Mouse (Mus musculus): ENCODE measurements around the gene Gns.
"Not testable (repeated sequence)": the region's sequence is repeated elsewhere in the genome, so short reads cannot be mapped to it uniquely, and the experiment has no call there.

Gene Gns

DNA sequence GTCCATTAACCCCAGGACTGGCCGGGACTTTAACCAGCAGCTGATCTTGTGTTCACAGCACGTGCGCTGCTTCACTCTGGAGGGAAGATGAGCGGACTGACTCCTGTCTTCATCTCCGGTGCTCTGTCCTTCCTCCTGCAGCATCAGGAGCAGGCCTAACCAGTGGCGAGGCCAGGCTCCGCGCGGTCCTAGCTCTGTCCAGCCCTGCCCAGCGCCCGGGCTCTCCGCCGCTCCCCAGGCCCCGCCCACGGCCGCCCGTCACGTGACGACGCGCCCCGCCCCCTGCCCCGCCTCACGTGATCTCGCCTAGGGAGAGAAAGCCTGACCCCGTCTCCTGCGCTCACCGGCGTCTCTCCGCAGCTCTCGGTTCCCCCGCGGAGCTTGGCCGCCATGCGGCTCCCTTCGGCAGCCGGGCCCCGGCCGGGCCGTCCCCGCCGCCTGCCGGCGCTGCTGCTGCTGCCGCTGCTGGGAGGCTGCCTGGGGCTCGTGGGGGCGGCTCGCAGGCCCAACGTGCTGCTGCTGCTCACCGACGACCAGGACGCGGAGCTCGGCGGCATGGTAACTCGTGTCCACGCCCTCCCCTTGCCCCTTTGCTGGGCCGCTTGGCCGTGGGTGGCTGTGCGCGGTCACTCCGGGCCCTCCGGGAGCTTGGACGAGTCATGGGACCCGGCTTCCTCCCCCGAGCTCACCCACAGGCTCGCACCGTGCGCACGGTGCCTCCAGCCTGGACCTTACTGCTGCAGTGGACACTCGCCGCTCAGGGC, at the start of gene Gns:
Gene Gns, plus strand, starts transcription at position 290 of the 764 bp plus-strand sequence.
- DNase-seq (ENCODE audit: low spot score in 2 of 2): peak; percentile 89 to 92

GRCm38 (mm10) chr10:121315321-121316283, 49.3 kb upstream of the Gns start:
- no peak for DNase-seq (ENCODE audit: low spot score in 2 of 2)

GRCm38 (mm10) chr10:121316361-121316760, 48.5 kb upstream of the Gns start:
- no peak for DNase-seq (ENCODE audit: low spot score in 2 of 2)

DNA sequence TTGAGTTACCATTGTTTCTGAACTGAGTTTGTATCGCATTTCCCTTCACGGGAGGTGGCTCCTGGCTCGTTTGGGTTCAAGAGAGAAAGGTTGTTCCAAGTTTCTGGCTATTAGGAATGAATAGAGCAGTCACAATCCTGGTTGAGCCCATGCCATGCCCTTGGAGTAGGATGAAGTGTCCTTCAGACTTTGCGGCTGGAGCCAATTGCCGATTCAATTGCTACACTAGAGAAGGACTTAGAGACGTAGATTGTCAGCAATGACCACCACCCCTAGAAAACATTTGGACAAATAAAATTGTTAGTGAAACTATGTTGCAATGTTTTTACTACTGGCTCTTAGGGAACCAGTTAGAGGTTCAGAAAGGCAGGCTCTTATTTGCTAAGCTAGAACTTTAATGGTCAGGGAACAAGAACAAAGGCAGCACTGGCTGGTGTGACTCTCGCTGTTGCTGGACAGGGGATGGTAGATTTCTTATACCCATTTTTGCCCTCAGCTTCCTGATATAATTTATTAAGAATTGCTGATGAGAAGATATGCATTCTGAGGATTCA, 46.4 kb upstream of the Gns start:
- DNase-seq (ENCODE audit: low spot score in 2 of 2): peak in 1 of 2 experiments; percentile 13

DNA sequence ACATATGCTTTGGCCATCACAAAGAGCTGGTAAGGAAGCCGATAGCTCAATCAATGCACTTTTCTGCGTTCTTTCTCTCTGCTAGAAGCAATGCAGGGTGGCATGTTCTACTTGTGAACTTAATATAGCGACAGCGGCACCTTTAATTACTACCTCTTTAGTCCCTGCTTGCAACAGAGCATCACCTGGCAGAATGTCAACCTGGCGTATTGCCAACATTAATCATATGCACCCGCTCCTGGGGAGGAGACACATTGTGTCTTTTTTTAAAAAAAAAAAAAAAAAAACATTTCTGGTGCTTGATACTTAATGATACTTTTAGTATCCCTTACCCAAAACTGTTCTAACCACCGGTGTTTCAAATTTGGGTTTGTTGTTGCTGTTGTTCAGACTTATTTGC, 41.4 kb upstream of the Gns start:
- peak in 1 of 2 experiments; percentile 59 for DNase-seq (ENCODE audit: low spot score in 2 of 2)

DNA sequence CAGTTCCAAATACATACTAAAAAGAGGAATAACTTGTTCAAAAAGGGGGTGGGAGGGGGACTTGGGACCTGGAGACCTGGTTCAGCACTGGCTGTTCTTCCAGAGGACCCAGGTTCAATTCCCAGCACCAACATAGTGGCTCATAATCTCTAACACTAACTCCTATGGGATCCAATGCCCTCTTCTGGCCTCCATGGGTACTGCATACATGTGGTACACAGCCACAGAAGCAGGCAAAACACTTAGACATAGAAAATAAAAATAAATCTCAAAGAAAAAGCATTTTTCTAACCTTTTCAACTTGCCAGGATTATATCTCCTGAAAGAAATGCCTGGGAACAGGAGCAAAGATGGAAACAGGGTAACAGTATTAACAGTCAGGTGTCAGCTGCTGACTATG, 38.7 kb upstream of the Gns start:
- no peak for DNase-seq (ENCODE audit: low spot score in 2 of 2)

DNA sequence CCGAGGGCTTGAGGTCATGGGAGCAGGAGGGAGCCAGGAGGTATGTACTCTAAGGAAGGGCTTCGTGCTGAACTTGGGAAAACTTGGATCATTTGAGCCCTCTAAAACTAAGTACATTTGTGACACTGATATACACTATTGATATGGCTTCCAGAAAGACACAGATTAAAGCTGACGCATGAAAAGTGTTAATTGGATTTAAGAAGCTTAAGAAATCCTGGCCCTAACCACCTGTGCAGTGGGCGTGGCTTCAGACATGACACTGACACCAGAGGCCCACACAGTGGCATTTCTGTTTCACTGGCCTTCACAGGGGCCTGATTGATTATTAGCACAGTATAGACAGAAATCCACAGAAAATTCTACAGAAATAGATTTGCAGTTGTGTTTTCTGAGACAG, 35.3 kb upstream of the Gns start:
- no peak for DNase-seq (ENCODE audit: low spot score in 2 of 2)

GRCm38 (mm10) chr10:121330940-121331339, 34.0 kb upstream of the Gns start:
- peak in 1 of 2 experiments; percentile 52 for DNase-seq (ENCODE audit: low spot score in 2 of 2)

DNA sequence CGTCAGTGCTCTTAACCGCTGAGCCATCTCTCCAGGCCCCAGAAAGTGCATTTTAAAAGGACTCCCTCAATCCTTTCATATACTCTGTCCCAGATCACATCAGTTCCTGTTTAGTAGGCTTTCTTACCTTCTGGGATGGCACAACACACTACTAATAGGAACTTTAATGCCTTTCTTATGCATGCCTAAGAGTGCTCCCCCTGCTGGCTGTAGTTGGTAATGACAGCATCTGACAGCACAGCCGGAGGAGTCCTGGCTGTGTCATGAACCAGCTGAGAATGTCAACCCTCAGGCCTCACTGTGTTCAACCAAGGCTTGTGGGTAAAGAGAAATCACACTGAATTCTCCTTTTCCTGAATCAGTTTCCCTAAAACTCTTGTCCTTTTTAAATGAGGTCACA, 30.3 kb upstream of the Gns start:
- peak in 1 of 2 experiments; percentile 55 for DNase-seq (ENCODE audit: low spot score in 2 of 2)

- DNase-seq (ENCODE audit: low spot score in 2 of 2): not testable (repeated sequence)
Measured at GRCm38 (mm10) chr10:121336536-121336935, 28.4 kb upstream of the Gns start.

GRCm38 (mm10) chr10:121340754-121341593, 23.9 kb upstream of the Gns start:
- DNase-seq (ENCODE audit: low spot score in 2 of 2): peak; percentile 49 to 62

- DNase-seq (ENCODE audit: low spot score in 2 of 2): no peak
Measured at GRCm38 (mm10) chr10:121342260-121342659, 22.6 kb upstream of the Gns start.

- no peak for DNase-seq (ENCODE audit: low spot score in 2 of 2)
Measured at GRCm38 (mm10) chr10:121343867-121344266, 21.0 kb upstream of the Gns start.

DNA sequence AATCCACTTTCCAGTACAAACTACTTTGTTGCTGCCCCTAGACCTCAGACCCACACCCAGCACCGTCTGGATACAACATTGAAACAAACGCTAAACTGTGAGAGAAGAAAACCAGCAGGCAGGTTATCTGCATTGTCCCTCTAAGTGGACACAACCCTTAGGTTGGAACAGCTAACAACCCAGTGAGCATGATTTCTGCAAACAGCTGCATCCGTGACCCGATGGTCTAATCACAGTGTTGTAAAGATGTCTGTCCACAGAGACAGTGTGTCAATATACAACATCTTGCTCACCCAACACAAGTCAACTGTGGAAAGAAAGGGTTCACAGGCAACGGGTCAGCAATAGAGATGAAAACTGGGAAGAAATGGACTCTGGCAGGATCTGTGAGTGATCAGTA, 15.6 kb upstream of the Gns start:
- DNase-seq (ENCODE audit: low spot score in 2 of 2): no peak

DNA sequence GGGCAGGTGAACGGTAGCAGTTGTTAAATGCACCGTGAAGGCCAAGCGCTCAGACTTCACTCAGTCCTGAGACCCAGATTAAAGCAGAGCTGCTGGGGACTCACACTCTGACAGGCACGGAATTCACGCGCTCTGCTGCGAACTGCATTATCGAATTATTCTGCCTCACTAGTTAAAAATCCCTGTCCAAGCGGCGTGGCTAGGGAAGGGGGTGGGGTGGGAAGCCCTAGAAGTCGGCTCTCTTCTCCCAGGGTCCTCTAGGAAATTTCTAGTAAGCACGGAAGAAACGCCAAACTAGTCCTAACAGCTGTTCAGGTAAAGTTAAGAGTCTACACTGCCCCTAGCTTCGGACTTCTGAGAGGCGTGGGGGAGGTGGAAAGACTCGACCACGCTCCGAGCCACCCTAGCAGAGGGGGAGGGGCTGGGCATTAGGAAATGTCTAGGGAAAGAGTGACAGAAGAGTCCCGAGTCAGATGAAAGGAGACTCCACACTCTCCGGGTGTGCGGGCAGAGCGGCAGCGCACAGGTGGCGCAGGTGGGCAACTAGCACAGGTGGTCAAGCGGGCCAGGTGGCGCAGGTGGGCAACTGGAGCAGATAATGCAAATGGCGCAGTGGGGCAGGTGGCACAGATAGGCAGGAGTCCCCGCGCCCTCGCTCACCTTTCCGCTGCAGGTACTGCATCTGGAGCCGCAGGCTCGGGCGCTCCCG, 14.4 kb upstream of the Gns start:
- DNase-seq (ENCODE audit: low spot score in 2 of 2): no peak

- peak in 1 of 2 experiments; percentile 33 for DNase-seq (ENCODE audit: low spot score in 2 of 2)
Measured at GRCm38 (mm10) chr10:121351066-121351581, 13.8 kb upstream of the Gns start, which contains the start of gene Tbc1d30. TSS of gene Tbc1d30 (minus strand) at chr10:121351278.

- no peak for DNase-seq (ENCODE audit: low spot score in 2 of 2)
Measured at GRCm38 (mm10) chr10:121351692-121352290, 13.1 kb upstream of the Gns start.

- no peak for DNase-seq (ENCODE audit: low spot score in 2 of 2)
Measured at GRCm38 (mm10) chr10:121360358-121360757, 4.5 kb upstream of the Gns start.

DNA sequence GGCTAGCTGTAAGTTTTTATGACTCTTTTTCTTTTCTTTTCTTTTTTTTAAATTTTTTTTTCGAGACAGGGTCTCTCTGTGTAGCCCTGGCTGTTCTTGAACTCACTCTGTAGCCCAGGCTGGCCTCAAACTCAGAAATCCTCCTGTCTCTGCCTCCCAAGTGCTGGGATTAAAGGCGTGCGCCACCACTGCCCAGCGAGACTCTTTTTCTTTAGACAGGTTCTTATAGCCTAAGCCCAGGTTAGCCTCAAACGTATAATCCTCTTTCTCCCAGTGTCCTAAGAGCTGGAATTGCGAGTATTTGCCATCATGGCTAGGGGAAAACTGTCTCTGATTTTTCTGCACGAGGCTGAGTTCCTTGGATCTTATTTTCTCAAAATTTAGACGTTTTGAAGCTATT, 1.7 kb upstream of the Gns start:
- peak in 1 of 2 experiments; percentile 6 for DNase-seq (ENCODE audit: low spot score in 2 of 2)

- no peak for DNase-seq (ENCODE audit: low spot score in 2 of 2)
Measured at GRCm38 (mm10) chr10:121364306-121364705, 584 bp upstream of the Gns start.

Data from right cerebral cortex, postnatal 10 days (tissue).